Comparison of ENCODE assay signal across 13 mouse cellular contexts in the genomic region with DNA sequence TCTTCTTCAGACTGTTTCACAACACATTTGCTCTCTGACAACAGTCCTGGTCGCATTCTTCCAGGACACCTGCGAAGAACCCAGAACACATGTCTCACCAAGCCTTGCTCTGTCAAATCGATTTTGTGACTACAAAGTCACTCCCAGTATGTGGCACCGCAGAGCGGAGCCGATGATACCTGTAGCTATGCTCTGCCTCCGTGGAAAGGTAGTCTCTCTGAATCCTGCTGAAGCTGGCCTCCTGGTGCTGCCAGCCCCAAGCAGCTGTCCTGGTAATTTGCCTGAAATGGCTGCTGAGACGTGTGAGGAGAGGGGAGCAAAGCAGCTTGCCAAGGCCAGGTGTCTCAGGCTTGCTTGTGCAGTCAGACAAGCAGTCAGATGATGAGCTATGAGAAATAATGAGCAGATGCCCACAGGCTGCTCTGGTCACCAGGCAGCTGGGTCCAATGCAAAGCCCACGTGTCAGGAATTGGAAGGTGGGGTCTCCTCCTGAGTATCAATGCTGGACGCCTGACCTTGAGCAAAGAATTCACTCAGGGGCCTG.
"Had no signal": no experiment of that assay in that cellular context is flagged by ENCODE, and none has a peak within 500 bp of the region (broad histone marks: within the 10 kb centered on the region; RNA-seq: fewer than 3 reads in every experiment).

No protein-coding gene starts in this region.

- H3K9ac ChIP-seq: kidney, embryonic 15.5 days; limb, embryonic 15.5 days; liver, embryonic 12.5 days; lung, embryonic 14.5 days; midbrain, embryonic 15.5 days; stomach, embryonic 15.5 days had no signal

- DNase-seq: kidney, postnatal 14 days; lung, embryonic 14.5 days; lung, postnatal 10 days; lung, postnatal 4 days; right cerebral cortex, postnatal 14 days; thymus, postnatal 4 days had no signal

- H3K27me3 ChIP-seq: kidney, embryonic 15.5 days; limb, embryonic 15.5 days; liver, embryonic 12.5 days; megakaryocyte, embryonic 14.5 days; midbrain, embryonic 15.5 days; stomach, embryonic 15.5 days had no signal

- H3K4me3 ChIP-seq: kidney, embryonic 15.5 days; limb, embryonic 15.5 days; liver, embryonic 12.5 days; megakaryocyte, embryonic 14.5 days; midbrain, embryonic 15.5 days; stomach, embryonic 15.5 days had no signal

- H3K27ac ChIP-seq: kidney, embryonic 15.5 days; limb, embryonic 15.5 days; liver, embryonic 12.5 days; midbrain, embryonic 15.5 days; stomach, embryonic 15.5 days had no signal

- H3K4me2 ChIP-seq: kidney, embryonic 15.5 days; limb, embryonic 15.5 days; liver, embryonic 12.5 days; lung, embryonic 14.5 days; midbrain, embryonic 11.5 days; midbrain, embryonic 15.5 days; stomach, embryonic 15.5 days had no signal

- H3K9me3 ChIP-seq: kidney, embryonic 15.5 days; limb, embryonic 15.5 days; liver, embryonic 12.5 days; megakaryocyte, embryonic 14.5 days; midbrain, embryonic 15.5 days; stomach, embryonic 15.5 days had no signal

- H3K36me3 ChIP-seq: kidney, embryonic 15.5 days; limb, embryonic 15.5 days; liver, embryonic 12.5 days; midbrain, embryonic 15.5 days; stomach, embryonic 15.5 days had no signal

- ATAC-seq: liver, embryonic 12.5 days; midbrain, embryonic 15.5 days had no signal

- H3K4me1 ChIP-seq: kidney, embryonic 15.5 days; limb, embryonic 15.5 days; liver, embryonic 12.5 days; megakaryocyte, embryonic 14.5 days; midbrain, embryonic 15.5 days; stomach, embryonic 15.5 days had no signal
